Mouse (Mus musculus) mesoderm, embryonic 11.5 days (tissue): Measurements from ENCODE around the gene Shisal2b.

Experiments
- DNase-seq: peaks from one replicate; pipeline ENCODE4 v3.0.0-alpha.2; 2012; ENCODE audit warnings: low read depth, low spot score

The Shisal2b gene

GRCm38 (mm10) chr13:104816635-104817571 is 46.8 kb downstream of the Shisal2b start, which contains the start of gene Cwc27:
Gene Cwc27 (minus strand): TSS chr13:104817142.
- DNase-seq, result peak; percentile 89

DNA sequence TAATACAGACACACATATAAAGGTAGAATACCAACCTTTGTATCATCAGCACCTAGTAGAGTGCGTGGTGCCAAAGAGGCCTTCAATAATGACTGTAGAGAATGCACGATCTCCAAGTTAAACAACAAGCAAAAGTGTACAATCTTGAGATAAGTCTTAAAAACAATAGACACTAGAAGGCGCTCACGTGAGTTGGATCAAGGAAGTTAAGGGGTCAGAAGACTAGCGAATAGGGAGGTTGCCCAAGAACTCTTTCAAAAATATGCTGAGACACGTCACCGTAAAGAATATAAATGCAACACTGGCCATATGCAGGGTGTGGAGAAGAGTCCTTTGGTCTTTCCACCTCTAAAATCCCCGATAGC is 47.4 kb downstream of the Shisal2b start:
- no peak for DNase-seq

DNA sequence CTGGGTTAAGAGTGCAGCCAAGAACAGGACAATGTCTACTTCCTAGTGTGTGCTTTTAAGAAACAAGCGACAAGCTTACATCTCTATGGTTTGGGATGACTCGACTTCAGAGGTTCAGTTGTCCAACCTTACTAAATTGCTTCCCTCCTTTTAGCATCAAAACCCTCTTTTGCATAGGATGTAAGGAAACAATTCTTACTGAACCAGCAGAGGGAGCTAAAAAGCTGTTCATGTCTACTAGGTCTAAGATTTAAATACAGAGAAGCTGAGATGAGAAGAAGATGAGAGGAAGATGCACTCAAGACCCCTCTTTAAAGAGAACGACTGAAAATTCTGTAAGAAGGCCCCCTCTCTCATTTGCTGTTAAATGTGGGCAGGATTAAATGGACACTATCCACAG is 58.0 kb downstream of the Shisal2b start:
- DNase-seq, result peak; percentile 57

- no peak for DNase-seq
Observed at GRCm38 (mm10) chr13:104799566-104800182, 64.0 kb downstream of the Shisal2b start.

- DNase-seq, result no peak
Observed at GRCm38 (mm10) chr13:104799067-104799466, 64.6 kb downstream of the Shisal2b start.
